Mouse (Mus musculus) E14TG2a.4 (cell line): ENCODE measurements around the gene Tmc1.

Experiments
- CTCF ChIP-seq: conservative IDR thresholded peaks from 2 replicates; pipeline ENCODE4 v1.5.1; 2014; ENCODE audit warnings: low read length
- POU5F1 ChIP-seq: IDR thresholded peaks from 2 replicates; pipeline ENCODE4 v1.6.1; 2014; ENCODE audit warnings: low read length, borderline replicate concordance

GRCm38 (mm10) chr19:20915151-20915550 is 38.9 kb downstream of the Tmc1 start:
- TF ChIP-seq CTCF = no peak
- no peak for TF ChIP-seq POU5F1
